Mouse (Mus musculus) thymus, postnatal 36 days (tissue): Measurements from ENCODE around the gene Lhx3.

Source experiments
- DNase-seq, 2 experiments: peaks; one replicate each; pipeline ENCODE4 v3.0.0; 2022; ENCODE audit warnings: mixed read lengths in 2 of 2

Gene Lhx3

DNA sequence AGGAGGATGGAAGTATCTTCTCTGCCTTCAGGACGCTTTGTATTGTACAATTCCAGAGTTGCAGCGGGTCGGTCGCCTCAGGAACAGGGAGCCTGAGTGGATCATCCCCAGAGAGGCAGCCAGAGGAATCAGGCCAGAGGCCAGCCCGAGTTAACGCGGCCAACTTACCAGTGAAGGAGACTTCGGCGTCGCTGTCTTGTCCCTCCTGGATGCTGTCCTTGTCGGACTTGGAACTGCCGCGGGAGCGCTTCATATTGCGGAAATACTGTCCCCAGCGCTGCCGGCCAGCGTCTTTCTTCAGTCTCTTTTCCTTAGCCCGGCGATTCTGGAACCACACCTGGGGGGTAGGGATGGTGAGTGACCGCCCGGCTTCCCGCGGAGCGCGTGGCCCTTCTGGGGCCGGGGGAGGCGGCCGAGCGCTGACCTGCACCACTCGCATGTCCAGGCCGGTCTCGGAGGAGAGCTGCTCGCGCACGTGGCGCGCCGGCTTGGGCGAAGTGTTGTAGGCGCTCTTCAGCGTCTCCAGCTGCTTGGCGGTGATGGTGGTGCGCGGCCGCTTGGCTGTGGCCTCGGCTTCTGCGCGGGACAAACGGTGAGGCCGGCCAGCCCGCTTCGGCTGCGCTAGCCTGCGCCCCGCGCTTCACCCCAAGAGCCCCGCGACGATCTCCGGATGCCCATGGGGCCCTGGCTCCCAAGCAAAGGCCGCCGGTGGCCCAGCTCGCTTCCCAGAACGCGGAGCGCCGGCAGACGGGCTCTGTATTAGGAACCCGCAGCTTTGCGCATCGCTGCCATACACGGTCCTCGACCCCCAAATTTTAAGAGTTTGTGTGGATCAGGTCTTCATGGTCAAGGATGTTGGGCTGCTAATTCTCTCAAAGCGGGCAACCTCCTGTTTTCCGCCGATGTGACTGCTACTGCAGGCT is 5.9 kb downstream of the Lhx3 start:
- DNase-seq, result no peak

DNA sequence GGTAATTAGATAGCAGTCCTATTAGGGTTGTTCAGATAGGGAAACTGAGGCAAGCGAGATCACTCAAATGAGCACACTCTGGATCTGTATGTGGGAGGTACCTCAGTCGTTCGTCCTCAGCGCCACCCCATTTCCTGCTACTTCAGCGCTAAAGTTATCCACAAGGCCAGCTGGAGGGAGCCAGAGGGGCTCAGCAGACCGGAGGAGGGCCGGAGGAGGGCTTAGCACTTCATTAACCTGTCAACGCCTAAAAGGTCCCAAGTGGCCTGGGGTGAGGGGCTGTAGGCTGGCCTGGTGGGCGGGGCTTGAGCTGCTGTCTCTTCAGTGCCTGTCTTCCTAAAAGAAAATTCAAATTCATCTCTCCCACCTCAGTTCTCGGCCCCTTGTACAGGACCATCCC is 9.6 kb downstream of the Lhx3 start:
- DNase-seq, result no peak

- no peak for DNase-seq
Observed at GRCm38 (mm10) chr2:26194552-26195339, 13.3 kb downstream of the Lhx3 start.

DNA sequence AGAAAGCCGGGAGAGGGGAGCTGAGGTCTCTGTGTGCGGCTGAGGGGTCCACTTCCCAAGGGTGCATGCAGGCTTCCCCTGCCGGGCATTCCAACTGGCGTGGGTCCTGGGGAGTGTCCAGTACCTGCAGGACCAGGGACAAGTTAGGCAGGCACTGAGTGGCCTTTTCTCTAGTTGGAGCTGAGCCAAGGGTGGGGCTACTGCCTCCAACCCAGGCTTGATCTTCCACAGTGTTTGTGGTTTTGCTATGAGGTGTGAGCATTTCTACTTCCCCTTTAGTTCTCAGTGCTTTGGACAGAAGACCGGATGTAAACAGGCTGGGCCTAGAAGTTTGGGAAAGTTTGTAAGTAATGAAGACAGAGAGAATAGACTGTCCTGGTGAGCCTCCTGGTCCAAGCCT is 19.6 kb downstream of the Lhx3 start:
- DNase-seq, result no peak

DNA sequence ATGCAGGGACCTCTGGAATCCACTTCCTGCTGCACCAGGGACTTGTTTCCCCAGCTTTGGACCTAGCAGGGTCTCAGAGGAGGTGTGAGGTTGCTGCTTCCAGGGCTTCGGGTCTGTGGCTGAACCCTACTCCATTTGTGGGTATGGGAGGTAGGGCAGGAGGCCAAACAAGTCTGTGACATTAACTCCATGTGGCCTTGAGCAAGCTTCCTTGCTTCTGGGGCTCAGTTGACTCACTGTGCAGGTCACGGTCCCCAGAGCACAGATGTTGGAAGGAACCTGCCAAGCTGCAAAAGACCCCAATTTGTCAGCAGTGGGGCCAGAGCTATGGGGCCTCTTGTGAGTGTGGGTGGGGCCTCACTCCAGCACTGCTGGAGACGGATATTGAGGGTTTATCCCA is 23.7 kb downstream of the Lhx3 start:
- no peak for DNase-seq

DNA sequence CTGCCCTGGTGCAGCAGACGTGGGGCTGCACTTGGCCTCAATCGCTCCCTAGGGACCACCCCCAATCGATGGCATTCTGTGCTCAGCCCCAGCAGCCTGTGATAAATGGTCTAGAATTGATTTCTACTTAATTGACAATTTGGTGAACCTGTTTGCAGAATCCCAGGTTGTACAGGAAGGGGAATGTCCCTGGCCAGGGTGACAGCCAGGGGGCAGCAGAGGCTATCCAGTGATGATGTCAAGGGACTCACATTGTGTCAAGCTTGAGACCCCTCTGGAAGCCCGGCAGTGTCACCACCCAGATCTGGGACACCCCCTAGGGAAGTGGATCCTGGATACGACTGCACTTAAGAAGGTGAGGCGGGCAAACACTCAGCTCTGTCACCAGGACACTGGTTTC is 25.4 kb downstream of the Lhx3 start:
- DNase-seq, result peak; percentile 66 to 72

DNA sequence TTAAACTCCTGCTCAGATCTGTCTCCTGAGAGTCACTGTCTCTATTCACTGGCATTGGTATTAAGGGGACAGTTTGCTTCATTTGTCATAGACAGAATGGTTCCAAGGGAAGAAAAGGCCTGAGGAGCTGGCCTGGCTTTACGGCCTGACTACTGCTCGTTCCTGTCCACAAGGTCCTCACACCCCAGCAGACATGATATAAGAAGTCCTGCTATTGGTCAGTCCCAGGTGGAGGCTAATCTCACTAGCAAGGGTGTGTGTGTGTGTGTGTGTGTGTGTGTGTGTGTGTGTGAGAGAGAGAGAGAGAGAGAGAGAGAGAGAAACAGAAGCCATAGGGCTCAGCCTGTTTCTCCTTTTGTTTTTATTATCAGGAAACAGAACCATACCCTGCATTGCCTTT is 30.9 kb downstream of the Lhx3 start:
- DNase-seq, result no peak

DNA sequence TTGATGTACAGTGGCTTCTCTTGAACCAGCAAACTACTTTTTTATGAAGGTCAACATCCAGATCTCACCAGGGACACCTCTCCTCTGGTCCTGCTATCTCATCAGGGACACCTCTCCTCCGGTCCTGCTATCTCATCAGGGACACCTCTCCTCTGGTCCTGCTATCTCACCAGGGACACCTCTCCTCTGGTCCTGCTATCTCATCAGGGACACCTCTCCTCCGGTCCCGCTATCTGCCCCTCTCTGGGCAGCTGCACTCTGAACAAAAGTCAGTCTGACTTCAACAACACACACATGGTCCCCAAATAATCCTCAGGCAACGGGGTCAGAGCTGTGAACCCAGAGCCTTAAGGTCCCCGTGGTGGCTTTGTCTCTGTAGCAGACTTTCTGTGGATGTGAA is 31.4 kb downstream of the Lhx3 start:
- no peak for DNase-seq

- no peak for DNase-seq
Observed at GRCm38 (mm10) chr2:26175191-26175590, 32.9 kb downstream of the Lhx3 start.

- no peak for DNase-seq
Observed at GRCm38 (mm10) chr2:26172166-26172565, 35.9 kb downstream of the Lhx3 start.

DNA sequence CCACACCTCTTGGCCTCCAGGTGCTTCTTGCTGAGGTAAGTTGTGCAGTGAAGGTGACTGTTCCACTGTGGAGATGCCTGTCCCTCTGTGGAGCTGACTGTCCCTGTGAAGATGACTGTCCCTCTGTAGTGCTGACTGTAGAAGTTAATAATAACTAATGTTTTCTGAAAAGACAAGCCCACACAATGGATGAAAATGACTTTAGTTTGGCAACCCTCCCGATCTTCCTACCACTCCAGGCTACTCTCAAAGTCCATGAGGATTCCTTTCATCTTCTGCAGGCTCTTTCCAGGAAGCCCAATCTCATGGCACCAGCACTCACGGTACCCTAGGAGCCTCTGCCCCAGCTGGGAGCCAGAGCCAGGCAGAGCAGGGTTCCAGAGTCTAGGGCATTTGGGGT is 37.7 kb downstream of the Lhx3 start:
- DNase-seq, result no peak

DNA sequence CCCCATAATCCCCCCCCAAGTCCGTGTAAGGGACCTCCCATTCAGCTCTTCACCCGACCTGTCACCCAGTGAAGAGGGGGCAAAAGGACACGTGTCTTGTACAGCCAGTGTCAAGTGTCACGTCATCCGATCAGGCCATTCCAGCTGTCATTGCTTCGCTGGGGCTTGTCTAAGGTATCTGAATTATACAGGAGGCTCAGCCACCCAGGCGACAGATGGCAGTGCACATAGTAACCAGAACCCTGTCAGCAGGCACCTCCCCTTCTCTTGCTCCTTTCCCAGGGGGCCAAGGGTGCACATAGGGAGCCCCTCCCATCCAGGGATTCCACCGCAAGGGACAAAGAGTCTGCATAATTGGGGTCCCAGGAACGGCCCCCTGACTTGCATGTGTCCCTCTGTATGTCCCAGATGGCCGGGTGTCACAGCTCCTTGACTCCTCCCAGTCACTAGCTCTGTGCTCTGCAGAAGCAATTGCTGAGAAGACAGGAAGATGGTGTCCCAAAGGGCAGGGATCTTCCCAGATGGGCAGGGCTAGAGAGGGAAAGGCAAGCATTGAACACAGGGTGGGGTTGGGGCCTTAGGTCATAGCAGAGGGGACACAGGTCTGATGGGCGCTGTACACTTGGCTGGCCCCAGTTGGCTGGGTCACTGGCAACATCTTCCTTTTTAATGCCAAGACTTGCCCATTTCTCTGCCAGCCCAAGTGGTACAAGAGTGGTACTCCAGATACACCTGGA is 39.1 kb downstream of the Lhx3 start:
- DNase-seq, result no peak

DNA sequence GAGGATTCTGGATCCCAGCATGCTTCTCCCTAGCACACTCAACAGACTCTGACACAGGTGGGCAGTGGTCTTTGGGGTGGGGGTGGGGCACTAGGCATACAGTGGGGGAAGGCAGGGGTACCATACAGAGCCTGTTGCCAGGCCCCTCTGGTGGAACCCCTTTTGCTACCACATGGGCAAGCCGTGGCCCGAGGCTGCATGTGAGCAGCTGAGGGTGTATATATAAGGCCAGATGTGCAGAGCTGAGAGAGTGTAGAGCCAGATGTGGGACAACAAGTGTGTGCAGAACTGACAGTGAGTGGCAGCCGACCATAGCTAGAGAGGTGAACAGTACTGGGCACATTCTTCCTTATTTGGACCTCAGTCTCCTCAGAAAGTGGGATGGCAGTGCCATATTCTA is 41.2 kb downstream of the Lhx3 start:
- no peak for DNase-seq

GRCm38 (mm10) chr2:26158064-26158463 is 50.0 kb downstream of the Lhx3 start:
- no peak for DNase-seq

GRCm38 (mm10) chr2:26156191-26156977 is 51.7 kb downstream of the Lhx3 start:
- no peak for DNase-seq

DNA sequence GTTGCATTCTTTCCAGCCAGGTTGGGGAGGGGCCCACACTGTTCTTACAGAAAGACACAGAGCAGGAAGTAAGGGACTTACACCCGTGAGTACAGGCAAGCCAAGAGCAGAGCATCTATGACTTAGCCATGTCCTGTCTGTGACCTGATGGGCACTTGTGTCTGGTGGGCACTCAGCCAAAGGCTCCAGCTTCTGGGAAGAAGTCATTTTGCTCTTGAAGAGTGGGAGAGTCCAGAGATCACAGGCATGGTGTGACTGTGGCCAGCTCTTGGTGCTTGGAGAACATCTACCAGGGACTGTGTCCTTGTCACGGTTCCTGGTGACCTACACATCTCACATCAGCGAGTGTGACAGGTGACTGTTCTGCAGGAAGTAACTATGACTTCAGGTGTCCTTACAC is 52.4 kb downstream of the Lhx3 start:
- no peak for DNase-seq

GRCm38 (mm10) chr2:26154586-26154985 is 53.5 kb downstream of the Lhx3 start:
- no peak for DNase-seq

DNA sequence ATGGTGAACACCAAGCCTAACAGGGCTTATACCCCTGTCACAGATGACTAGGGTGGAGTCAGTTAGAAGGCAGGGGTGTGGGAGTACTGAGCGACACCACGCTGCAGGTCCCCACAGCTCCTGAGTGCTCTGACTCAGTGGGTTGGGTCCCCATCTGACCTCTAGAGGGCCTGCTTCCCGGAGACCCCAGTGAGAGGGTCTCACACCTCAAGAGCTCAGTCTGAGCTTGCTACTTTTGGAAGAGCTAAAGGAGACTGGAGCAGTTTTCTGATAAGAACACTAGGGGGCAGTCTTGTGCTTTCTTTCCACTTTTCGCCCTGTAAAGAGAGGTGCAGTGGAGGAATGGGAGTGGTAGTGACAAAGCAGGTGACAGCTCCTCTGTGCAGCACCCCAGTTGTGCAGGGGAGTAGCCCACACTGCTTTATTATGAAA is 54.2 kb downstream of the Lhx3 start:
- DNase-seq, result peak; percentile 22 to 34

- peak; percentile 42 to 43 for DNase-seq
Observed at GRCm38 (mm10) chr2:26153295-26153694, 54.8 kb downstream of the Lhx3 start.
